Mouse (Mus musculus) ES-E14 (cell line): Measurements from ENCODE around the gene Oser1. TPM values are rescaled to one million over a fixed set of nuclear protein-coding genes. Genes with fewer than 3 reads are reported as not detected.

Source experiments
- DNase-seq: peaks from one replicate; pipeline ENCODE4 v3.0.0-alpha.2; 2013; ENCODE audit warnings: low read depth, low spot score
- H3K27ac ChIP-seq: 2 replicates; pipeline ENCODE4 v1.5.1; 2012; ENCODE audit warnings: low read depth, mild to moderate bottlenecking, low read length, moderate library complexity, mixed read lengths; ENCODE audit not compliant: poor library complexity, insufficient read depth, severe bottlenecking
- H3K36me3 ChIP-seq: 2 replicates; pipeline ENCODE4 v1.6.1; 2012; ENCODE audit warnings: mild to moderate bottlenecking, low read length, moderate library complexity, mixed read lengths; ENCODE audit not compliant: control insufficient read depth, poor library complexity, insufficient read depth, severe bottlenecking
- H3K4me1 ChIP-seq, 2 experiments: fragments of 150-350 bp in 1 of 2; sonication (generic) in 1 of 2; 2 replicates each; pipeline ENCODE4 v1.6.1; 2012; ENCODE audit warnings: low read length in 2 of 2, mild to moderate bottlenecking in 1 of 2, mixed read lengths in 1 of 2; ENCODE audit not compliant: control insufficient read depth in 2 of 2, insufficient read depth in 2 of 2, poor library complexity in 1 of 2
- H3K4me3 ChIP-seq, 2 experiments: fragments of 150-350 bp in 1 of 2; sonication (generic) in 1 of 2; 2 replicates each; pipeline ENCODE4 v1.5.1; 2012; ENCODE audit warnings: low read length in 2 of 2, low read depth in 1 of 2, mild to moderate bottlenecking in 1 of 2, mixed read lengths in 1 of 2; ENCODE audit not compliant: insufficient read depth in 1 of 2, poor library complexity in 1 of 2, severe bottlenecking in 1 of 2
- H3K9ac ChIP-seq: 2 replicates; pipeline ENCODE4 v1.6.1; 2012; ENCODE audit warnings: low read depth, mild to moderate bottlenecking, low read length, mixed read lengths; ENCODE audit not compliant: poor library complexity, insufficient read depth, severe bottlenecking
- H3K9me3 ChIP-seq: fragments of 150-350 bp; sonication (generic); 2 replicates; pipeline ENCODE4 v1.6.1; 2012; ENCODE audit warnings: low read depth, mild to moderate bottlenecking, low read length; ENCODE audit not compliant: control insufficient read depth, insufficient read depth
- CHD2 ChIP-seq: IDR thresholded peaks from 2 replicates; pipeline ENCODE4 v1.6.1; 2014; ENCODE audit warnings: mild to moderate bottlenecking, low read depth, low read length, inconsistent platforms
- HCFC1 ChIP-seq: IDR thresholded peaks from 2 replicates; pipeline ENCODE4 v1.6.1; 2012; ENCODE audit warnings: low read length, inconsistent platforms, borderline replicate concordance; ENCODE audit not compliant: insufficient read depth
- MAFK ChIP-seq: IDR thresholded peaks from 2 replicates; pipeline ENCODE4 v1.6.1; 2014; ENCODE audit warnings: mild to moderate bottlenecking, low read depth, low read length, inconsistent platforms; ENCODE audit not compliant: insufficient read depth
- ZC3H11A ChIP-seq: IDR thresholded peaks from 2 replicates; pipeline ENCODE4 v1.6.1; 2012; ENCODE audit warnings: low read depth, mild to moderate bottlenecking, inconsistent platforms, low read length, borderline replicate concordance
- ZNF384 ChIP-seq: IDR thresholded peaks from 2 replicates; pipeline ENCODE4 v1.6.1; 2012; ENCODE audit warnings: low read depth, low read length, inconsistent platforms
- in situ Hi-C, 2 experiments: fragments of 600-800 bp; cut with MboI; formaldehyde crosslinking; loops; one replicate each; pipeline ENCODE4 v1.15.1; 2025; ENCODE audit warnings: low sequenced_read_pairs in 2 of 2, inconsistent platforms in 1 of 2; ENCODE audit not compliant: unreplicated experiment in 2 of 2
- total RNA-seq: library from RNA; depleted of rRNA; stranded (reverse); fragments of 300-350 nt; gene quantifications from 2 replicates; pipeline ENCODE4 v1.2.3, GENCODE M21; 2012

Oser1 gene
- total RNA-seq, 1 experiment = 42.0 TPM

DNA sequence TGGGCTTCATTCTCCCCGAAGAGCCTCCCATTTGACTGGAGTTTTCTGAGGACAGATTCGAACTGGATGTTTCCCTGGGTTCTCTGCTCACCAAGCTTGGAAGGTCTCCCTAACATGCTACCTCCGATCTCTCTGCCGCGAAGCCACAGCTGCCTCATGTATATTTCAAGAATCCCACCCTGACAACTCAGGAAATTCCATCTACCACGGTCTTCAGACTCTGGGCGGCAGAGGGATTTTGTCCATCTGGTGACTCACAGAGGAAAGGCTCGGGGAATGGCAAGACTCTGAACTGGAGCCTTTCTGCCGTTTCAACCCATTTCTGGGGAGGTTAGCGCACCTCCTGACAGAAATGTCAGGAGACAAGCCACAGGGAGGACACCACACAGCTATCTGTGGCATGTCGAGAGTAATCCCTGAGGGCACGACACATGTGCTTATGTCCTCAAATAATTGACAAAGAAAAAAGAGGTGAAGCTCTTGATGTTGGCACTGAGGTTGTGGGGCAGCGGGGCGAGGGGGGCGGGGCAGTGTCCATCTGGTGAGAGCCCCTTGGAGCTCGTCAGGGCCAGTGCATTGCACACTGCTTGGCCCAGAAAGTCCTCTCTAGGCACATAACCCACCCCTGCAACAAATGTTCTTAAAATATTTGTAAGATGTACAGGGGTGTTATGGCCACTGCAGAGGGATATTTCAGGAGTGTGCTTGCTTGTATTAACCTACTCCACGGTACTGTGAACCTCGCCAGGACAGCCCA is 59.5 kb downstream of the Oser1 start:
- Histone ChIP-seq H3K4me3 (no peak overlapping the region), H3K36me3 (no peaks in the 10 kb centered on the region), H3K27ac (no peak overlapping the region), H3K9ac (no peak overlapping the region), H3K4me1 (no peaks in the 10 kb centered on the region), H3K9me3 (no peaks in the 10 kb centered on the region)
- in situ Hi-C loops = no loop called here
- no peak for DNase-seq
- TF ChIP-seq CHD2 (no peak), ZC3H11A (no peak), HCFC1 (no peak), ZNF384 (no peak), MAFK (no peak)

GRCm38 (mm10) chr2:163362940-163363921 is 61.3 kb downstream of the Oser1 start:
- in situ Hi-C loops = no loop called here
- Histone ChIP-seq H3K27ac (no peak overlapping the region), H3K36me3 (no peaks in the 10 kb centered on the region), H3K4me1 (no peaks in the 10 kb centered on the region), H3K9ac (no peak overlapping the region), H3K4me3 (no peak overlapping the region), H3K9me3 (no peaks in the 10 kb centered on the region)
- DNase-seq = no peak
- TF ChIP-seq CHD2 (no peak), MAFK (no peak)

DNA sequence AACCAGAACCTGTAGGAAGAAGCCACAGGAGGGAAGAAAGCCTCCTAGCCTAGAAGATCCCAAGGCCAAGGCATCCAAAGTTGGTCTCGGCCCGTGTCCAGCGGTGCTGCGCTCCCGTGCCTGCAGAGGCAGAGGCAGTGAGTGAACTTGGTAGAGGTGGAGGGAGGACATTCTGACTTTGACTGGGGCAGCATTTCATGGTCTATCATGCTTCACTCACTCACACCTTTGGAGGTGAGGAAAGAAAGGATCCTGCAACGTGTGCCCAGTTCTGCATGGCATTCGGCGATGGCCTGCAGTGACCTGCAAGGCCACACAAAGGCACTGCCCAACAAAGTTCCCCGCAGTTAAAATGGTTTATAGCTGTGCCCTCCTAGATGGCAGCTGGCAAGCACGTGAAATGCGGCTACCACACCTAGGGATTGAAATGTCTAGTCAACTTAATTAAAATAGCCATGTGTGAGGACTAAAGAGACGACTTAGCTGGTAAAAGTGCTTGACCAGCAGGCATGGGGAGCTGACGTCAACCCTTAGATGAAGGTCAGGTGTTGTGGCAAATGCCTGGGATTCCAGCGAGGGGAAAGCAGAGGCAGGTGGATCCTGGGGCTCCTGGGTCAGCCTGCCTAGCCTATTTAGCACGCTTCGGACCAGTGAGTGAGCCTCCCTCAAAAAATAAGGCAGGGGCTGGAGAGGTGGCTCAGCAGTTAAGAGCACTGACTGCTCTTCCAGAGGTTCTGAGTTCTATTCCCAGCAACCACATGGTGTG is 63.5 kb downstream of the Oser1 start:
- H3K27ac ChIP-seq = no peak overlapping the region
- H3K9me3 ChIP-seq = no peaks in the 10 kb centered on the region
- H3K4me3 ChIP-seq = no peak overlapping the region
- H3K36me3 ChIP-seq = no peaks in the 10 kb centered on the region
- in situ Hi-C loops = no loop called here
- H3K4me1 ChIP-seq = no peaks in the 10 kb centered on the region
- TF ChIP-seq MAFK (no peak), HCFC1 (no peak), CHD2 (no peak), ZNF384 (no peak), ZC3H11A (no peak)
- H3K9ac ChIP-seq = no peak overlapping the region
- no peak for DNase-seq

DNA sequence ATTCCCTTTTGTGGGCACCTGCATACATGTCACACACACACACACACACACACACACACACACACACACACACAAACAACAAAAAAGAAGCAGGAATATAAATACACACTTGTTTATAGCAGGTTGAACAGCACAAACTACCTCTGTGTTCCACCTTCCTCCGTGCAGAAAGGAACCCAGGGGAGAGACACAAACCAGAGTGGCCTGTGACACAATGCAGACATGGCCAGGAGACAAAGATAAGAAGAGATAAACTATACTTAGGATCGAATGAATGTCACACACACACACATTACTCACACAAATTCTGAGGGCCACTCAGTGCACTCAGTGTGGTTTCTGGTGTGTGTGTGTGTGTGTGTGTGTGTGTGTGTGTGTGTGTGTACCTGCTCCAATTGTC is 65.2 kb downstream of the Oser1 start:
- Histone ChIP-seq H3K36me3 (no peaks in the 10 kb centered on the region), H3K9me3 (no peaks in the 10 kb centered on the region), H3K4me3 (no peak overlapping the region), H3K27ac (no peak overlapping the region), H3K9ac (no peak overlapping the region), H3K4me1 (no peaks in the 10 kb centered on the region)
- no peak for DNase-seq
- no peak for TF ChIP-seq HCFC1
- TF ChIP-seq CHD2 = no peak
- no peak for TF ChIP-seq MAFK
- TF ChIP-seq ZNF384 = no peak
- TF ChIP-seq ZC3H11A = no peak
- in situ Hi-C loops = no loop called here
